Mouse (Mus musculus): Measurements from ENCODE around the gene Msi2. TPM values are rescaled to one million over a fixed set of nuclear protein-coding genes. Genes with fewer than 3 reads are reported as not detected.

The Msi2 gene
- total RNA-seq, 2 experiments from 2014 or later: 181 to 262 TPM

GRCm38 (mm10) chr11:88367501-88367900 is 350.8 kb downstream of the Msi2 start:
- no peak for DNase-seq

- DNase-seq: no peak
Observed at GRCm38 (mm10) chr11:88365914-88366540, 352.3 kb downstream of the Msi2 start.

GRCm38 (mm10) chr11:88364231-88364630 is 354.1 kb downstream of the Msi2 start:
- no peak for DNase-seq

- no peak for DNase-seq
Observed at GRCm38 (mm10) chr11:88363481-88363880, 354.8 kb downstream of the Msi2 start.

- no peak for DNase-seq
Observed at GRCm38 (mm10) chr11:88359736-88360135, 358.6 kb downstream of the Msi2 start.

GRCm38 (mm10) chr11:88357325-88357724 is 361.0 kb downstream of the Msi2 start:
- no peak for DNase-seq

GRCm38 (mm10) chr11:88356598-88357290 is 361.6 kb downstream of the Msi2 start:
- peak; percentile 79 to 80 for DNase-seq

GRCm38 (mm10) chr11:88356016-88356415 is 362.3 kb downstream of the Msi2 start:
- DNase-seq: peak; percentile 72 to 82

GRCm38 (mm10) chr11:88354771-88355170 is 363.5 kb downstream of the Msi2 start:
- no peak for DNase-seq

GRCm38 (mm10) chr11:88351722-88352473 is 366.4 kb downstream of the Msi2 start:
- peak in 1 of 2 experiments; percentile 56 for DNase-seq

GRCm38 (mm10) chr11:88348690-88349089 is 369.6 kb downstream of the Msi2 start:
- DNase-seq: no peak

- no peak for DNase-seq
Observed at GRCm38 (mm10) chr11:88348056-88348455, 370.3 kb downstream of the Msi2 start.

- DNase-seq: peak; percentile 85
Observed at GRCm38 (mm10) chr11:88346066-88346465, 372.2 kb downstream of the Msi2 start.

- DNase-seq: no peak
Observed at GRCm38 (mm10) chr11:88337926-88338325, 380.4 kb downstream of the Msi2 start.

GRCm38 (mm10) chr11:88334893-88335292 is 383.4 kb downstream of the Msi2 start:
- DNase-seq: no peak

- peak; percentile 31 to 43 for DNase-seq
Observed at GRCm38 (mm10) chr11:88332309-88332934, 385.9 kb downstream of the Msi2 start.

GRCm38 (mm10) chr11:88331722-88332121 is 386.6 kb downstream of the Msi2 start:
- no peak for DNase-seq

- peak; percentile 79 to 86 for DNase-seq
Observed at GRCm38 (mm10) chr11:88330799-88331198, 387.5 kb downstream of the Msi2 start.

- DNase-seq: no peak
Observed at GRCm38 (mm10) chr11:88328813-88329595, 389.3 kb downstream of the Msi2 start.

- DNase-seq: no peak
Observed at GRCm38 (mm10) chr11:88327016-88327415, 391.3 kb downstream of the Msi2 start.

- peak; percentile 37 to 40 for DNase-seq
Observed at GRCm38 (mm10) chr11:88318850-88319249, 399.5 kb downstream of the Msi2 start.

GRCm38 (mm10) chr11:88315393-88315792 is 402.9 kb downstream of the Msi2 start:
- DNase-seq: no peak
